Mouse (Mus musculus): ENCODE measurements at regions not wholly inside any gene's neighbourhood (a gene's known extent, or its start where the extent isn't known, plus 50 kb on each side); places are given as distances from the start of the nearest gene placed in this dataset.

- DNase-seq (ENCODE audit: low read depth, low spot score) = no peak
These were observed 544.3 kb downstream of the Nfib start for GRCm38 (mm10) chr4:82161232-82161631.

- no peak for DNase-seq (ENCODE audit: low read depth, low spot score)
These were observed 545.3 kb downstream of the Nfib start for GRCm38 (mm10) chr4:82160233-82160632.

GRCm38 (mm10) chr4:82155642-82156320, 549.8 kb downstream of the Nfib start:
- DNase-seq (ENCODE audit: low read depth, low spot score) = no peak

GRCm38 (mm10) chr4:82154021-82154555, 551.5 kb downstream of the Nfib start:
- no peak for DNase-seq (ENCODE audit: low read depth, low spot score)

- DNase-seq (ENCODE audit: low read depth, low spot score) = no peak
These were observed 551.9 kb downstream of the Nfib start for GRCm38 (mm10) chr4:82153604-82154003.

GRCm38 (mm10) chr4:82149957-82150356, 555.6 kb downstream of the Nfib start:
- DNase-seq (ENCODE audit: low read depth, low spot score) = no peak

- no peak for DNase-seq (ENCODE audit: low read depth, low spot score)
These were observed 557.2 kb downstream of the Nfib start for GRCm38 (mm10) chr4:82148129-82149064.

- DNase-seq (ENCODE audit: low read depth, low spot score) = no peak
These were observed 563.2 kb downstream of the Nfib start for GRCm38 (mm10) chr4:82142391-82142790.

GRCm38 (mm10) chr4:82139806-82140205, 565.7 kb downstream of the Nfib start:
- peak; percentile 37 for DNase-seq (ENCODE audit: low read depth, low spot score)

GRCm38 (mm10) chr4:82139016-82139415, 566.5 kb downstream of the Nfib start:
- no peak for DNase-seq (ENCODE audit: low read depth, low spot score)

GRCm38 (mm10) chr4:82132851-82133250, 572.7 kb downstream of the Nfib start:
- DNase-seq (ENCODE audit: low read depth, low spot score) = peak; percentile 84

- peak; percentile 52 for DNase-seq (ENCODE audit: low read depth, low spot score)
These were observed 573.2 kb downstream of the Nfib start for GRCm38 (mm10) chr4:82132326-82132725.

GRCm38 (mm10) chr4:82129471-82129870, 576.1 kb downstream of the Nfib start:
- DNase-seq (ENCODE audit: low read depth, low spot score) = no peak

- no peak for DNase-seq (ENCODE audit: low read depth, low spot score)
These were observed 581.8 kb downstream of the Nfib start for GRCm38 (mm10) chr4:82123733-82124132.

- no peak for DNase-seq (ENCODE audit: low read depth, low spot score)
These were observed 582.4 kb downstream of the Nfib start for GRCm38 (mm10) chr4:82123101-82123500.

GRCm38 (mm10) chr4:82120796-82121195, 584.8 kb downstream of the Nfib start:
- DNase-seq (ENCODE audit: low read depth, low spot score) = no peak

- DNase-seq (ENCODE audit: low read depth, low spot score) = no peak
These were observed 585.2 kb downstream of the Nfib start for GRCm38 (mm10) chr4:82120326-82120725.

- DNase-seq (ENCODE audit: low read depth, low spot score) = no peak
These were observed 603.7 kb downstream of the Nfib start for GRCm38 (mm10) chr4:82101837-82102236.

GRCm38 (mm10) chr4:82099970-82100368, 605.6 kb downstream of the Nfib start:
- DNase-seq (ENCODE audit: low read depth, low spot score) = no peak

GRCm38 (mm10) chr4:82098986-82099969, 606.3 kb downstream of the Nfib start:
- no peak for DNase-seq (ENCODE audit: low read depth, low spot score)

Measured in skeletal muscle tissue, adult 2 months (tissue).